Mouse (Mus musculus) megakaryocyte, embryonic 14.5 days (primary cell): Measurements from ENCODE around the gene Atxn7l1.

ENCODE experiments used
- FLI1 ChIP-seq: IDR thresholded peaks from 2 replicates; pipeline ENCODE4 v1.6.1; 2012; ENCODE audit warnings: low read length, inconsistent platforms, mixed read lengths
- GATA1 ChIP-seq: IDR thresholded peaks from 3 replicates; pipeline ENCODE4 v1.6.1; 2012; ENCODE audit warnings: mixed read lengths, low read length, inconsistent platforms, borderline replicate concordance

GRCm38 (mm10) chr12:33341351-33341892 is 193.9 kb downstream of the Atxn7l1 start:
- TF ChIP-seq FLI1 (no peak), GATA1 (no peak)
